Mouse (Mus musculus): ENCODE measurements around the gene Psmc6.

The Psmc6 gene

DNA sequence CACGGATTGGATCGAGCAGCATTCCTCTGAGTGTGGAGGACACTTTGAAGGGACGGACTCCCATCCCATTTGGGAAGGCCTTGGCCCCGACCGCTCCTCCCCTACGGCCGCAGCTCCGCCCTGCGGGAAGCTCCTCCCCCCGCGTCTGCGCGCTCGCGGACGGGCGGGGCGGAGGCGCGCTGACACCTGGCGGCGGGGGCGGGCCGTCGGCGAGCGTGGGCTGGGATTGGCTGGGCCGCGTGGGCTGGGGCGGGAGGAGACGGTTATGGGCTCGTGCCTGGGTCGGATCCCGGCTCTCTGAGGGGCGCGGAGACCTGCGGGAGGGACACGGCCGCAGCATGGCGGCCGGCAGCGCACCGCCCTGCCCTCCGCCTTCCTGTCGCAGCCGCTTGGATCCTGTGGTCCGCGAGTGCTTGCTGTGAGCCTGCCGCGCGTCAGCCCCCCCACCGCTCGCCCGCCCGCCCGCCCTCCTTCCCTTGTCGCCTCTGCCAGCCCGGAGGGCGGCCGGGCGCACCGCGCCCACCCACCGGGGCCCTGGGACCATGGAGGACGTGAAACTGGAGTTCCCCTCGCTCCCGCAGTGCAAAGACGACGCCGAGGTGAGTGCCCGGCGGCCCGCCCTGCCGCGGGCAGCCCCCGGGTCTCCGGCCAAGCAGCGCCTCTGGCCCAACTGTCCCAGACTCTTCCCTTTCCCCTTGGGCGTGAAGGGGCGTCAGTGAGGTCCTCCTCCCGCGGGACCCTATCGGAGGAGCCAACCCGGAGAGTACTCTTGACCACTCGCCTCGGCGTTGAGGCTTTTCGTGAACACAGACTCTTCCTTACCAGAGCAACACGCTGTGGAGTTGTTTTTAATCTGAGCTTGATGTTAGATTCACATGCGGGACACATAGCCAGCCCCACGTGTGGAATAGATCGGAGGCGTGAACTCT lies 21.6 kb downstream of the Psmc6 start, which contains the start of gene Styx:
Gene Styx (plus strand): TSS at position 163 of the 929 bp plus-strand sequence.
- DNase-seq: peak; percentile 94

DNA sequence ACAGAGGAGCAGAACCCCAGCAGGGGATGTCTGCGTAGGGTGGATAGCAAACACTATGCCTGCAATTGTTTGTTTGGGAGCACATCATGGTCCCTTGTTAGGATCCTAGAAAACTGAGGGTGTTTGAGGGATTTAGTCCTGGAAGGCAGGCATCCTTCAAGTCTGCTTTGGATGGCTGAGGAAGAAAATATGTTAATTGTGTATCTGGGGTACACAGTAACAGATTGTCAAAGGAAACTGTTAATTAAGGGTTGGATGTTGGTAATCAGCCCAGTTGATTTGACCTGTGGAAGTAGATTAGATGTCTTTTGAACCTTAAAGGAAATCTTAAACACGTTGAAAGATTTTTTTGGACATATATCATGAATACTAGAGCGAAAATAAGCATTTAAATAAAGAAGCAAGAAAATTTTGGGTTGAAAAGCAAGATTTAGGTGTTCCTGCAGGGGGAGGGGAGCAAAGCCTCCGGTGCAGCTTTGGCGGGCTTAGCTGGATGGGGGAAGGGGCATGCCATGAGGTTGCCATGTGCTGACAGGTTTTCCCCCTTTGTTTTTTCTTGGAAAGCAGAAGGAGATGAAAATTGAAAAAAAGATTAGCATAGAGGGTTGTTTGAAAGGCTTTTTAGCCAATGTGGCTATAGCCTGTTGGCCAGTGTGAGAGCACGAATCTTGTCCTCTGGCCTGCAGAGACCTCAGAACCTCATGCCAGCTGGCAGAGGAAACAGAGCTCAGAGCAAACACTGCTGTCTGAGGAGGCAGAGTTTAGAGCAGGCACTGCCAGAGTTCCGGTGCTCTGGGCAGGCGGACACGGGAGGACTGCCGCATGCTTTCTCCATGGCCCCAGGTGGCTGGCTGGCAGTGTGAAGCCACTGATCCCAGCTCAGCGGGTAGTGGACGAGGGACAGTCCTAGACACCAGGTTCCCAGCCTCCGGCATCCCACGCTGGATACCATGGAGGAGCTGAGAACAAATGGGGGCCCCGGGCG lies 34.9 kb downstream of the Psmc6 start:
- DNase-seq: peak; percentile 54

DNA sequence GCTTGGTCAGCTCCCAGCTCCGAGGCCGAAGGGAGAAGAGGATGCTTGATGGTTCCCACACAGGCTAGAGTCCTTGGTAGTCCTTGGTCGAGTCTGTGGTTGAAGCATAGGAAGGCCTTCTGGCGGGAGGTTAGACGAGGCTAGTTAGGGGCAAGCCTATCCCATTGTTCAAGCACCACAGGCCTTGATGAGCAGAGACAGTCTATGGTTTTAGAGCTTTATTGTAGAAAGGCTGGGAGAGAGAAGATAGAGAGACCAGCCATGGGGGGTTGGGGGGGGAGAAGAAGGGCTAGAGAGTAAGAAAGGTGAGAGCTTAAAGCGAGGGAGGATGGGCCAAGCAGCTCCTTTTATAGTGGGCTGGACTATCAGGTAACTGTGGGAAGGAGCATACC lies 35.6 kb downstream of the Psmc6 start:
- DNase-seq: no peak

DNA sequence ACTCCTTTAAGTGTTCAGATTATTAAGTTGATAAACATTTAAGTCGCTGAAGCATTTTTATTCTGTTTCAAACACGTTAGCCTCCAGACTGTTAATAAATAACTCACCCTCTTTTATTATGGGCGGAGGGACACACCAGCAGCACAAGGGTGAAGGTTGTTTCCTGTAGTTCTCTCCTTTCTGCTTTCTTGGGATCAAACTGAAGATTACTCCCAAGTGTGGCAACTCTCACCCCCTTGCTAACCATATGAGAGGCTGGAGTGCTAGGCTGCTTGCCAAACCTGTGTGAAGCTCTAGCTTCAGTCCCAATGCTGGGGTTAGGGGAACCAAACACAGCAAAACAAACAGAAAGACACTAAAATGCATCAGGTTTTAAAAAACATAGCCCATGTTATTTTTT lies 49.2 kb downstream of the Psmc6 start:
- DNase-seq: peak; percentile 42

DNA sequence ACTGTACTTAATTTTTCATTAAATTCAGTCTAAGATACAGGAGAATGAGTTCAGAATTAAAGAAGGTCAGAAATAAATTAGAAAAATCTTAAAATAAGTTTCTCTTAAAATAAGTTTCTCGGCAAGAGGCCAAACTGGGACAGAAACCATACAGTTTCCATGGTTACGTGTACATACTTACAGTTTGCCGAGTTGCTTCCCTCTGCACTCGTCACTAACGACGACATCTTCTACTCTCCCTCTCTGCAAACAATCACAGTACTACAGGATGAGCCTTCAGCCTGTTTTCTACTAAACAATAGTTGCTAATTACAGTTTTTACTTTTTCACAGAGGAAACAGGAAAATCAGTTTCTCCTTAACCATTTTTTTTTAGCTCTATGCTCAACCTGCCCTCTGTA lies 51.2 kb downstream of the Psmc6 start:
- no peak for DNase-seq

DNA sequence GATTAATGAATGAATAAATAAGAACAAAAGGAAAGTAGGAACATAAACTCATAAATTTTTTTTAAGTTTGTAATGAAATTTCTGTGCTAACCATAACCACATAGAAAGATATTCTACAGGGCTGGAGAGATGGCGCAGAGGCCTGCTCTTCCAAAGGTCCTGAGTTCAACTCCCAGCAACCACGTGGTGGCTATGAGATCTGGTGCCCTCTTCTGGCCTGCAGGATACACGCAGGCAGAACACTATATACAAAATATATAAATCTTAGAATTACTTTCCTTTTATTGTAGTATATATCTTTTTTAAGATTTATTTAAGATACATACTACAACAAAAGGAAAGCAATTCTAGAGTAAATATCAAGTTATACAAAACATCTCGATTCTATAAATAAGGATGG lies 53.3 kb downstream of the Psmc6 start:
- no peak for DNase-seq

DNA sequence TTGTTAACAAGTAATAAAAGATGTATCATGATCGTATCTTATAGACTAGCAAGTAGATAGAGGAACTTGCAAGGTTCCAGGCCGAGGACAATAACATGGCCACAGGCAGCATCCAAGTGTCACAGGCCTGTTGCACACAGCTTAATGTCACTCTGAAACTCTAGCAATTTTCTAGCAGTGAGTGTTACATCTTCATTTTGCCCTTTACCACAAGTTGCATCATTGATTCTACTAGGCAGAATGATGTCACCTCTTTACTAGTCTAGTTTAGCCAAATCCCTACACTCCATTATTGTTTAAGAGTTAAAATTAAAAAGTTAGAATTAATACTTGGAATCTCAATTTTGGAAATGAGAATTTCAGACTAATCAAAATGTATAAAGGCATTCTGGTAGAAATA lies 56.0 kb downstream of the Psmc6 start:
- no peak for DNase-seq

DNA sequence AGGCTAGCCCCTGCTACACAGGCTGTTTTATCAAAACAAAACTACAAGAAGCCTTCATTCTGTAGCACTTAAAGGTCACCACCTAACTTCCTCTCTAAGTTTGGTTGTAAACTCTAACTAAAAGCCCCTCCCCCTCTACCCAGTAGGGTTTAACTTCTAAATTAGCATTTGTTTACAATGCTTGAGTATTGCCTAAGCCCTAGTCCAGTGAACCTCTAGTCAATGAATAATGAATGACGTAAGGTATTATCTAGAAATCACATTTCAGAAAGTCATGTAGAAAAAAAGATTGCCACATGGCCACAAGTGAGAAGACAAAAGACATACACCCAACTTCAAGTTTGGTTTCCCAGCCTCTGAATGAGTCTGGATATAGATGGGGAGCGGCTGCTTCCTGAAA lies 57.9 kb downstream of the Psmc6 start:
- no peak for DNase-seq

DNA sequence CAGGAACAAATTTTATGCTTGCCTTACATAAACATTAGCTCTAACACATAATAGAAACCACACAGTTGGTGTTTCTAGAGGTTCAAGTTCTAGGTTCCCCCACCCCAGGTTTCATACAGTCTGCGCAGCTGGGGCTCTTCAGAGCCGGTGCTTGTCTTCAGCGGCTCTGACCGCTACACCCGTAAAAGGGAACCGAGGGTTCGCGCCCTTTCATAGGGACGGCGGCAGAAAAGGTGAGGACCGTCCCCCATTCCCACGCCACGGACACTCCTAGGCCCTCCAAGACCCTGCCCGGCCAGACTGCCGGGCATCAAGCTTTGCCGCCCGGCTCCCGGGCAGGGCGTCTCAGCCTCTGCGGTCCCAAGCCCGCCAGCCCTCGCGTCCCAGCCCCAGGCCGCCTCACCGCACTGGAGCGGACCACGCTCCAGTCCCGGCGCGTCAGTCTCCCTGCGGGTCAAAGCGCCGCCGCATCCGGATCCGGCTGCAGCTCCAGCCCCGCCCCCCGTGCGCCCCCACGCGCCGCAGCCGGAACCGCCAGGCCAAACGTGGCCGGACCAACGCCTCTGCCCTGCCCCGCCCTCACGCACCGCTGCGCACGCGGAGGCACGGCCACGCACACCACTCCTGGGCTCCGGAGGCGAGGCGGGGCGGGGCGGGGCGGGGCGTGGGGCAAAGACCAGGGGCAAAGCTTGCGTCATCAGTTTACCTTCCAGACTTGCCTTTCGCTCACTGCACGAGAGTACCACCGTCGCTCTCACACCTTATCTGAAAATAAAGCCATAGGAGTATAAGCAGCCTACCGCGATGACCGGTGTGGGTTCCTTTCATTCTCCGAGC lies 59.0 kb downstream of the Psmc6 start:
- peak; percentile 92 for DNase-seq

DNA sequence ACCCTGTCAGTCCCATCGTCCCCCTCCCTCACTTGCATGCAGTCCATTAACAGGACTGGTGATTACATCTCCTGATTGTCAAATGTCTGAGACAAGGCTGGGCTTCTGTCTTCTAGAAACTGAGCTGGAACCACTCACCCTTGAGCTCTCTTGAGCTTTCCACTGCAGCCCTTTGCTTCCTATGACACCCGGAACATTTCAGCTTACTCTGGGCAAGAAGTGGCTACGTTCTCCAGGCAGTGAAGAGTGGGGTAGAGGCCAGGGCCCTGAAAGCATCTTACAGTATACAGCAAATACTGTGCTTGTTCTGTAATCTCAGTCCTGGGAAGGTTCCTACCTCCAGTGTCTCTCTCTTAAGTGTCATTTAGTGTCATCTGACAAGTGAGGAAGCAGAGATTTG lies 59.6 kb downstream of the Psmc6 start:
- no peak for DNase-seq
